Mouse (Mus musculus): ENCODE measurements around the gene D2hgdh.
"Not testable (repeated sequence)": the region's sequence is repeated elsewhere in the genome, so short reads cannot be mapped to it uniquely, and the experiment has no call there.

DNA sequence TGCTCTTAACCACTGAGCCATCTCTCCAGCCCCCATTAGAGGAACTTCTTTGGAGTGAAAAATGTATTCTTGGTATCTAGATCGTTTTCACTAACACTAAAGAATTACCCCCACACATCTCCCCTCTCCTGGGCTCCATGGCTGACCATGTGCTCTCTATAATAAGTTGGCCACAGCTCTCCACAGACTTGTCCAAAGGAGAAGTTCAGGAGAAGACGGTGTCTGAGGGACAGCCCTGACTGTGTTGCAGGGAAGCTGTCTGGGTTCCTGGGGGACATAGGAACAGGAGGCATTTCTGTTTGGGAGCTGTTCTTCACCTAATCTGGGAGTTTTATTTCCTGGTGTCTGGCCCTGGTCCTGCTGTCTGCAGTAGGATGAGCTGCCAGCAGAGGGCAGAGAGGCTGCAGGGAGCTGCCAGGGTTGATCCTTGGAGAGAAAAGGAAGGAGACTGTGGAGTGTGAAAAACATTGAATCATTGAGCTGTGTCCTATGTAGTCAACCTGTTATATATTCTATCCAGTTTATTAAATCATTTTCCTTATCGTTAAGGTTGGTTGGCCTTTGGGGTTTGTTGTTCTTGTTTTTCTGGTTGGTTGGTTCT, 21.2 kb downstream of the D2hgdh start:
- TF ChIP-seq POLR2A, CTCF (IDR thresholded peaks at IDR 0.05; ENCODE audit: extremely low read depth, insufficient read depth, low read length): not testable (repeated sequence)
